Mouse (Mus musculus): ENCODE results near the gene Tyw1. TPM values are rescaled to one million over a fixed set of nuclear protein-coding genes. Genes with fewer than 3 reads are reported as not detected.

The Tyw1 gene
- polyA plus RNA-seq, 1 experiment from 2014 or later, result 21.7 TPM

DNA sequence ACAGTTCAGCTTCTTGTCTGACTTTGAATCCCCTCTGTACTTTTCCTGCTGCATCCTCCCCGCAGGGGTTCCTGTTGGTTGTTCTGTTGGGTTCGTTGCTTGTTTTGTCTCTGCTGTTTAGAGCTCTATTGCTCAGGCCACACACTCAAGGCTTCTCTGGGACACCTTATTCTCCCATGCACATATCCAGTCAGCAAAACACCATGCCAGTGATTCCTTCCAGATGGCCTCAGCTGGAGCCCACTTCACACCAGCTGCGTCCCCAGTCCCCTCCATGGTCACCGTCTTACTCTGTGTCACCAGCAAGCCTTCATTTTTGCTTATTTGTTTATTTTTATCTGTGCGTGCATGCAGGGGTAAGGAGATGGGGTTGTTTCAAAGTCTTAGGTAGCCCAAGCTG is 38.5 kb downstream of the Tyw1 start:
- Histone ChIP-seq H3K9ac (no peak overlapping the region), H3K36me3 (peaks cover 42% of the 10 kb centered on the region), H3K4me2 (replicated peaks) (no peak overlapping the region), H3K9me3 (replicated peaks) (no peaks in the 10 kb centered on the region), H3K4me3 (replicated peaks) (no peak overlapping the region), H3K27me3 (no peaks in the 10 kb centered on the region), H3K4me1 (no peaks in the 10 kb centered on the region), H3K27ac (replicated peaks) (no peak overlapping the region)
- 74% methylated on average over 5 of the region's 5 CpGs for WGBS
- no peak for ATAC-seq (ENCODE audit: insufficient number of reproducible peaks, low FRiP score, low TSS enrichment, low read depth)

DNA sequence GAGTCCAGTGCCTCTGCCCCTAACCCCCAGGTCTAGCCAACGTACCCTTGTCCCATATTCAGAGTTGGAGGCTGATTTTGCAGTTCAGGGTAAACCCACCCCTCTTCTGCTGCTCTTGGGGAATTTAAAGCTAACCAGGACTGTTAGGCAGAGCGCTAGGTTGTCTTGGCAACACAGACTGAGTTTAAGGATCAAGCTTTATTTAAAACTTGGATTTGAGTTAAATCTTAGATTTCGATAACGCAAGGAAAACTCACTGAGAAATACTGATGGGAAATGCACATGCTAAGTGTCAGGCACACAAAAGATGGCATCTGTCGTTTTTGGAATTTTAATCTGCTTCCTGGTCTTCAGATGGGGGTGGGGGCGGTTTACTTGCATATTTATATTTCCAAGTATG is 39.2 kb downstream of the Tyw1 start:
- H3K9me3 ChIP-seq (replicated peaks), result no peaks in the 10 kb centered on the region
- peaks cover 43% of the 10 kb centered on the region for H3K36me3 ChIP-seq
- 77% methylated on average over 6 of the region's 6 CpGs for WGBS
- H3K4me2 ChIP-seq (replicated peaks), result no peak overlapping the region
- no peak for ATAC-seq (ENCODE audit: insufficient number of reproducible peaks, low FRiP score, low TSS enrichment, low read depth)
- H3K9ac ChIP-seq, result no peak overlapping the region
- H3K4me1 ChIP-seq, result no peaks in the 10 kb centered on the region
- no peak overlapping the region for H3K4me3 ChIP-seq (replicated peaks)
- no peaks in the 10 kb centered on the region for H3K27me3 ChIP-seq
- no peak overlapping the region for H3K27ac ChIP-seq (replicated peaks)

GRCm38 (mm10) chr5:130296071-130296470 is 40.7 kb downstream of the Tyw1 start:
- Histone ChIP-seq H3K36me3 (peaks cover 48% of the 10 kb centered on the region), H3K9ac (no peak overlapping the region), H3K9me3 (replicated peaks) (no peaks in the 10 kb centered on the region), H3K27me3 (no peaks in the 10 kb centered on the region), H3K4me3 (replicated peaks) (no peak overlapping the region), H3K4me2 (replicated peaks) (no peak overlapping the region), H3K4me1 (no peaks in the 10 kb centered on the region), H3K27ac (replicated peaks) (no peak overlapping the region)
- WGBS, result 79% methylated on average over 5 of the region's 5 CpGs
- no peak for ATAC-seq (ENCODE audit: insufficient number of reproducible peaks, low FRiP score, low TSS enrichment, low read depth)

GRCm38 (mm10) chr5:130298831-130299460 is 43.5 kb downstream of the Tyw1 start:
- Histone ChIP-seq H3K4me1 (no peaks in the 10 kb centered on the region), H3K4me3 (replicated peaks) (no peak overlapping the region), H3K4me2 (replicated peaks) (no peak overlapping the region), H3K36me3 (peaks cover 47% of the 10 kb centered on the region), H3K9me3 (replicated peaks) (no peaks in the 10 kb centered on the region), H3K27ac (replicated peaks) (no peak overlapping the region), H3K27me3 (no peaks in the 10 kb centered on the region), H3K9ac (no peak overlapping the region)
- 91% methylated on average over 9 of the region's 9 CpGs for WGBS
- no peak for ATAC-seq (ENCODE audit: insufficient number of reproducible peaks, low FRiP score, low TSS enrichment, low read depth)

- no peak for ATAC-seq (ENCODE audit: insufficient number of reproducible peaks, low FRiP score, low TSS enrichment, low read depth)
- H3K36me3 ChIP-seq, result peaks cover 47% of the 10 kb centered on the region
- no peak overlapping the region for H3K4me2 ChIP-seq (replicated peaks)
- H3K27ac ChIP-seq (replicated peaks), result no peak overlapping the region
- 94% methylated on average over 8 of the region's 8 CpGs for WGBS
- no peaks in the 10 kb centered on the region for H3K4me1 ChIP-seq
- H3K27me3 ChIP-seq, result no peaks in the 10 kb centered on the region
- H3K4me3 ChIP-seq (replicated peaks), result no peak overlapping the region
- H3K9me3 ChIP-seq (replicated peaks), result no peaks in the 10 kb centered on the region
- no peak overlapping the region for H3K9ac ChIP-seq
These were observed 44.1 kb downstream of the Tyw1 start for GRCm38 (mm10) chr5:130299526-130299925.

GRCm38 (mm10) chr5:130303611-130304010 is 48.2 kb downstream of the Tyw1 start:
- peaks cover 51% of the 10 kb centered on the region for H3K36me3 ChIP-seq
- no peak overlapping the region for H3K27ac ChIP-seq (replicated peaks)
- H3K4me1 ChIP-seq, result no peaks in the 10 kb centered on the region
- ATAC-seq (ENCODE audit: insufficient number of reproducible peaks, low FRiP score, low TSS enrichment, low read depth), result no peak
- H3K9ac ChIP-seq, result no peak overlapping the region
- H3K4me3 ChIP-seq (replicated peaks), result no peak overlapping the region
- WGBS, result 90% methylated on average over 6 of the region's 6 CpGs
- no peaks in the 10 kb centered on the region for H3K27me3 ChIP-seq
- H3K4me2 ChIP-seq (replicated peaks), result no peak overlapping the region
- H3K9me3 ChIP-seq (replicated peaks), result no peaks in the 10 kb centered on the region

DNA sequence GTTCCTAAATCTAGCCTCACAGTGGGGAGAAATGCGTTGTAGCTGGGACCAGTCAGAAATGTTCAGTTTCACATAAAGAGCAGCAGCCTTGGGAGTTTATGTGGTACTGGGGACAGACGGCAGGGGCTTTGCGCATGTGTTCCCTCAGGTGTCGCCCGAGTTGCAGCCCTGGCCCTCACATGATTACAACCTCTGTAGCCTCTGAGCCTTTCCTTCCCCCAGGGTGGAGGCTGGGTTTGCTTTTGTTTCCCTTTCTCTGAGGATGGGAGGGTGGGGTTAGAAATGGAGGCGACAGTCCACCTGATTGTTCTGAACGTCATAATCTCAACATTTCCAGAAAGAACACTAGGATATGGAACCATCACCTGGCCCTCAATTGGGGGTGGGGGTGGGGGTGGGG is 52.5 kb downstream of the Tyw1 start:
- ATAC-seq (ENCODE audit: insufficient number of reproducible peaks, low FRiP score, low TSS enrichment, low read depth), result no peak
- Histone ChIP-seq H3K27ac (replicated peaks) (no peak overlapping the region), H3K4me1 (no peaks in the 10 kb centered on the region), H3K36me3 (peaks cover 26% of the 10 kb centered on the region), H3K9me3 (replicated peaks) (no peaks in the 10 kb centered on the region), H3K4me2 (replicated peaks) (no peak overlapping the region), H3K9ac (no peak overlapping the region), H3K4me3 (replicated peaks) (no peak overlapping the region), H3K27me3 (no peaks in the 10 kb centered on the region)
- 76% methylated on average over 7 of the region's 7 CpGs for WGBS

DNA sequence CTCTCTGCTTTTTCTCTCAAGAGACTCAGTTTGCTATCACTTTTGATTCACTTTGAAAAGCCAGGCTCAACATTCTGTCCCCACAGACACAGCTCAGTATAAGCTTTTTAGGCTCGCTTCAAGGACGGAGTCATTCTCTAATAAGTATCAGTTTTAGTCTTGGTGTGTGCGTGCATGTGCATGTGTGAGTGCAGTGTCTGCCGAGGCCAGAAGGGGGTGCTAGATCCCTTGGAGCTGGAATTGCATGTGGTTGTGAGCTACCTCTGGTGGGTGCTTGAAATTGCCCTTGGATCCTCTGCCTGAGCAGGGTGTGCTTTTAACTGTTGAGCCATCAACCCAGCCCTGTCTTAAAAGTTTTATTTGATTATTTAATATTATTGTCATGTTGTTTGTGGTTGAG is 54.7 kb downstream of the Tyw1 start:
- no peak overlapping the region for H3K27ac ChIP-seq (replicated peaks)
- H3K9ac ChIP-seq, result no peak overlapping the region
- H3K4me2 ChIP-seq (replicated peaks), result no peak overlapping the region
- 94% methylated on average over 4 of the region's 4 CpGs for WGBS
- no peaks in the 10 kb centered on the region for H3K4me1 ChIP-seq
- no peak for ATAC-seq (ENCODE audit: insufficient number of reproducible peaks, low FRiP score, low TSS enrichment, low read depth)
- no peaks in the 10 kb centered on the region for H3K27me3 ChIP-seq
- H3K9me3 ChIP-seq (replicated peaks), result no peaks in the 10 kb centered on the region
- peaks cover 20% of the 10 kb centered on the region for H3K36me3 ChIP-seq
- no peak overlapping the region for H3K4me3 ChIP-seq (replicated peaks)

- Histone ChIP-seq H3K27ac (replicated peaks) (no peak overlapping the region), H3K4me3 (replicated peaks) (no peak overlapping the region), H3K9me3 (replicated peaks) (no peaks in the 10 kb centered on the region), H3K4me1 (no peaks in the 10 kb centered on the region), H3K4me2 (replicated peaks) (no peak overlapping the region), H3K9ac (no peak overlapping the region), H3K27me3 (no peaks in the 10 kb centered on the region), H3K36me3 (peaks cover 13% of the 10 kb centered on the region)
- no peak for ATAC-seq (ENCODE audit: insufficient number of reproducible peaks, low FRiP score, low TSS enrichment, low read depth)
- WGBS, result 82% methylated on average over 7 of the region's 7 CpGs
These were observed 55.4 kb downstream of the Tyw1 start for GRCm38 (mm10) chr5:130310827-130311226.

GRCm38 (mm10) chr5:130313488-130313887 is 58.1 kb downstream of the Tyw1 start:
- 83% methylated on average over 3 of the region's 3 CpGs for WGBS
- peaks cover 11% of the 10 kb centered on the region for H3K36me3 ChIP-seq
- no peak overlapping the region for H3K4me3 ChIP-seq (replicated peaks)
- ATAC-seq (ENCODE audit: insufficient number of reproducible peaks, low FRiP score, low TSS enrichment, low read depth), result no peak
- no peaks in the 10 kb centered on the region for H3K27me3 ChIP-seq
- no peaks in the 10 kb centered on the region for H3K9me3 ChIP-seq (replicated peaks)
- no peak overlapping the region for H3K4me2 ChIP-seq (replicated peaks)
- H3K4me1 ChIP-seq, result no peaks in the 10 kb centered on the region
- no peak overlapping the region for H3K9ac ChIP-seq
- no peak overlapping the region for H3K27ac ChIP-seq (replicated peaks)

DNA sequence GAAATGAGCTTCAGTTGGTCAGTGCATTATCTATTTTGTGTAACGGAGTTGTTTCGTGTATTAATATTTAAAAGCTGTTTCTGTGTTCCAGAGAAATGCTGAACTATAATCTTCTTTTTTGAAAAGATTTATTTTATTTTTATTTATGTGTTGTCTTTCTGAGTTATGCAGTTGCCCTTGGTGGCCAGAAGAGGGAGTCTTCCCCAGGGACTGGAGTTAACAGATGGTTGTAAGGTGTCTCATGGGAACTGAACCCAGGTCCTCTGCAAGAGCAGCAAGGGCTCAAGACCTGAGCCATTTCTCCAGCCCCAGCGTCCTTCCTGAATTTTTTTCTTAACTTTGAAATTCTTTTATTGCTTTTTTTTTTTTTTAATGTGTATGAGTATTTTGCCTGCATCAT is 59.5 kb downstream of the Tyw1 start:
- WGBS, result 92% methylated on average over 3 of the region's 3 CpGs
- no peaks in the 10 kb centered on the region for H3K27me3 ChIP-seq
- no peak overlapping the region for H3K9ac ChIP-seq
- no peak for ATAC-seq (ENCODE audit: insufficient number of reproducible peaks, low FRiP score, low TSS enrichment, low read depth)
- H3K4me2 ChIP-seq (replicated peaks), result no peak overlapping the region
- peaks cover 11% of the 10 kb centered on the region for H3K36me3 ChIP-seq
- no peak overlapping the region for H3K27ac ChIP-seq (replicated peaks)
- H3K4me3 ChIP-seq (replicated peaks), result no peak overlapping the region
- H3K4me1 ChIP-seq, result no peaks in the 10 kb centered on the region
- H3K9me3 ChIP-seq (replicated peaks), result no peaks in the 10 kb centered on the region

DNA sequence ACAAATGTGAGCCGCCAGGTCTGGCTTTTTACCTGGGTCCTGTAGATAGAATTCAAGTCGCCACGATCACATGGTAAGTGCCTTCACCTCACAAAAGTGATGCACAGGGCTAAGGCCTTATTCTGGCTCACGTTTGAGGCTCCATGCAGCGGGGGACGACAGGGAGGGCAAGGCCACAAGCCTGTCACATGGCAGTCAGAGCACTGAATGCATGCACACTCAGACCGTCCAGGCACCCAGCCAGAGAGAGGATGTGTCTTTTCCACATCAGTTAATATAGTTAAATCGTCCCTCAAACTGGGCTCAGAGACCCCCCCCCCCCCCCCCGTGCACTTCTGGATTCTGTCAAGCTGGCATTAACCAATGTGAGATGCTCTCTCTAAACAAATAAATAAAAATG is 60.9 kb downstream of the Tyw1 start:
- no peak overlapping the region for H3K4me2 ChIP-seq (replicated peaks)
- no peak for ATAC-seq (ENCODE audit: insufficient number of reproducible peaks, low FRiP score, low TSS enrichment, low read depth)
- no peak overlapping the region for H3K9ac ChIP-seq
- H3K4me1 ChIP-seq, result no peaks in the 10 kb centered on the region
- H3K9me3 ChIP-seq (replicated peaks), result no peaks in the 10 kb centered on the region
- H3K27ac ChIP-seq (replicated peaks), result no peak overlapping the region
- WGBS, result 86% methylated on average over 9 of the region's 9 CpGs
- H3K4me3 ChIP-seq (replicated peaks), result no peak overlapping the region
- H3K36me3 ChIP-seq, result peaks cover 7% of the 10 kb centered on the region
- no peaks in the 10 kb centered on the region for H3K27me3 ChIP-seq
